Mouse (Mus musculus): Measurements from ENCODE around the gene Tmem74b.

The Tmem74b gene

GRCm38 (mm10) chr2:151742084-151742483, 40.3 kb downstream of the Tmem74b start:
- no peak for DNase-seq (ENCODE audit: low spot score)

DNA sequence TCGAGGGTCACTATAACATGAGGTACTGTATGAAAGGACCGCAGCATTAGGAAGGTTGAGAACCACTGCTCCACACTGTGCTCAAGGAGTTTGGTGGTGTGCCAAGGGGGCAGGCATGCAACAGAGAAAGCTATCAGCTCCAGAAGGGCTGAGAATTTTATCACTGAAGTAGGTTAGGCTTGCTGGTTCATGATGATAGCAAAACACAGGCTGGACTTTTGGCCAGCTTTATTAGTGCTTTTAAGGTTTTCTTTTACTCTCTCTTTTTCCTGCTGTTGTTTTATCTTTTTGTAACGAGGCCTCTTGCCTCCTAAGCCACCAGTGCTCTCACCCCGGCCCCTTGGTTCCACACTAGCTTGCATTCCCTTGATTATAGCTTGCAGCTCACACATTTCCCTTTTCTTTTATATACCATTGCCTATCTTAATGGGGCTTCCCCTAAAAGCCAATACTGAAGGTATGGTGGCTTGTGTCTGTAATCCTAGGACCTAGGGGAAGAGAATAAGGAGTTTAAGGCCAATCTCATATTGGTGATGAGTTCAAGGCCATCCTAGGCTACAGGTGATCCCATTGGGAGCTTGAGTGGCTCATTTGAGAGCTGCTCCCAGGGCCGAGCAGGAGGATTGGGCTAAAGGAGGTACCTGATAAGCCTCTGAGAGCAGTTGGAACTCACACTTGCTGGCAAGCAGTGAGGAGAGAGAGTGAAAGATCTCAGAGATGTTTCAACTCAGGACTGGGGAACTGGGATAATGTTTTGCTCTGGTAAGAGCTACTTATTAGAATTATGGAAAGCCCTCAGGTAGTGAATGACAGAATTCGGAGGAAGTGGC, 41.3 kb downstream of the Tmem74b start:
- no peak for DNase-seq (ENCODE audit: low spot score)

- DNase-seq (ENCODE audit: low spot score), result no peak
Measured at GRCm38 (mm10) chr2:151743845-151744244, 42.0 kb downstream of the Tmem74b start, which contains the start of gene Psmf1. TSS of gene Psmf1 (minus strand) at chr2:151744186.

DNA sequence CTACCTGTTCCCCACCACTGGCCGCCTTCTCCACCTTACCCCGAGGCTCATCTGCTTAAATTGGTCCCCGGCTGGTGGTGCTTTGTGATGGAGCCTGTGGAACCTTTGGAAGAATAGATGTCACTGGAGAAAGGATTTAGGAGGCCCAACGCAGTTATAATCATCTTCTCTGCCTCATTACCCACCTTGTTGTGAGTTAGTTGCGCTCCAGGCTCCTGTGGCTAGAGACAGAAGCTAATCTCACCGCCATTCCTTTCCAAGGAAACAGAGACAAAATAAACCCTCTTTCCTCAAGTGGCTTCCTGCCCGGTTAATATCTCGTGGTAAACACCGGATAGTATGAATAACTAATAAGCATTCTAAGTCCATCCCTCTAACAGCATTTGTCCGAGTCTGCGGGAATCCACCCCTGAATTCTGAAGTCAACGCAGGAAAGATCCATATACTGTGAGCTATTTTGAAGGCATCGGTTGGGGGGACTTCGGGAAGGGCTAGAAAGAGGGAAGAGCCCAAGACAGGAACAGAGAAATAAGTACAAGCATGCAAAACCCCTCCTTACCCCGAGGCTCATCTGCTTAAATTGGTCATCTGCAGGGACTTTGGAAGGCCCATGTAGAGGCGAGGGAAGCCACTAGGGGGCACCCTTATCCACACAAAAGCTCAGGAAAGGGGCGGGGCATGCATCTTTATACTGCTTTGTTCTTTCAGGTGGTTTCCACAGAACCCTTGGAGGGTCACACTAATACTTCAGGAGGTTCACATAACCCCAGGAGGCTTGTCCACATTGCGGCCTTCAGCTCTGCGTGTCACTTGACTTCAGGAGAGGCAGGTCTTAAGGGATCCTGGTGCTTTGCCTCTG, 46.3 kb downstream of the Tmem74b start:
- DNase-seq (ENCODE audit: low spot score), result peak; percentile 62

DNA sequence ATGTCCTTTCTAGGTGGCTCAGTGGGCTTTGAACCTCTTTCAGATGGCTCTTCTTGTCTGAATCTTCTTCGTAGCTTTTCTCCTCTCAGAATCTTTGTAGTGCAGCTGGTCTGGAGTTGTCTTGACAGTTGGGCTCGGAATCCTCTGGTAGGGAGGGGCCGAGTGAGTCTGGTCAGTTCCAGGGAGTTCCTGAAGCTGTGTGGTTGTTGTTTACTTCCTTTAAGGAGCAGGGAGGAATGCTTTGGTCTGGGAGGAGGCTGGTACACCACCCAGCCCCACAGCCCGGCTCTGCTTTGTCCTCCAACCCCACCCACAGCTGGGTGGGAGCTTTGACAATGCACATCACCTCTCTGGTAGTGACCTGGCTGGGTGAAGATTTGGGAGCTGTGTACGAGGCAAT, 49.5 kb downstream of the Tmem74b start:
- no peak for DNase-seq (ENCODE audit: low spot score)

DNA sequence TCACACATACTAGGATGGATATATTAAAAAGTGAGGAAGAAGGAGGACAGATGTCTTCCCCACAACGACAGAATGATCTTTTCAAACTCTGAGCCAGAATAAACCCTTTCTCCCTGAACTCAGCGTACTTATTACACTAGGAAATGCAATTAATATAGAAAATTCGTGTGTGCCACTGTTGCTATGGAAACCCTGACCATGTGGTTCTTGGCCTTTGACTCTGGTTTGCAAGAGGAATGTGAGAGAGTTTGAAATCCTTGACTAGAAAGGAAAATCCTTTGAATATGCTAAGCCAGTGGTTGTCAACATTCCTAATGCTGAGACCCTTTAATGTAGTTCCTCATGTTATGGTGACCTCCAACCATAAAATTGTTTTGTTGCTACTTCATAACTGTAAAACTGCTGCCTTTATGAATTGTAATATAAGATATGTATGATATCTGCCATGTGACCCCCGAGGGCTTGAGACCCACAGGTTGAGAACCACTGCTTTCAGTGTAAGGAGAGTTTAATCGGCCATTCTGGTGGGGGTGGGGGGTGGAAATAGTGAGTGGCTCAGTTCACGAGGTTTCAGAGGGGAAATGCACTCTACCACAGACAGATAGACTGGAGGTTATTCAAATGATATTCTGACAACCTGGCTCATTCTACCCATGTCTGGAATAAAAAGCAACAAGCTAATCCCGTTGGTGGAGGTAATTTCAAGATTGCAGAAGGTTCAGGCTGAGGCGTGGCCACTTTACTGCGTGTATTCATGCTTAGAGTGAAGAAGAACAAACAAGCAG, 54.7 kb downstream of the Tmem74b start:
- DNase-seq (ENCODE audit: low spot score), result no peak

- DNase-seq (ENCODE audit: low spot score), result no peak
Measured at GRCm38 (mm10) chr2:151757451-151757850, 55.6 kb downstream of the Tmem74b start.

GRCm38 (mm10) chr2:151758806-151759353, 57.1 kb downstream of the Tmem74b start:
- DNase-seq (ENCODE audit: low spot score), result no peak

Data from lung, postnatal 25 days (tissue).